Mouse (Mus musculus): ENCODE measurements around the gene Hectd4. TPM values are rescaled to one million over a fixed set of nuclear protein-coding genes. Genes with fewer than 3 reads are reported as not detected.

Hectd4 gene
- total and polyA plus RNA-seq, 2 experiments from 2014 or later = 2.0 to 19.5 TPM

GRCm38 (mm10) chr5:121243676-121244364 lies 23.8 kb downstream of the Hectd4 start:
- Histone ChIP-seq H3K4me2 (ENCODE audit: low read depth, low read length) (no peak overlapping the region), H3K9me3 (replicated peaks; ENCODE audit: control insufficient read depth, low read length) (no peaks in the 10 kb centered on the region), H3K4me1 (ENCODE audit: control insufficient read depth, insufficient read depth) (no peaks in the 10 kb centered on the region; the same call in 1 of the 2 replicates), H3K27me3 (ENCODE audit: control insufficient read depth, insufficient read depth, low read length) (no peaks in the 10 kb centered on the region), H3K27ac (ENCODE audit: low read depth) (no peak overlapping the region), H3K36me3 (replicated peaks; ENCODE audit: control insufficient read depth, insufficient read depth, low read length) (no peaks in the 10 kb centered on the region), H3K9ac (replicated peaks; ENCODE audit: low read depth, low read length) (no peak overlapping the region), H3K4me3 (ENCODE audit: low read depth, low read length) (no peak overlapping the region)
- DNase-seq (ENCODE audit: low spot score) (no peak), ATAC-seq (ENCODE audit: insufficient read depth, low read depth) (no peak)
- 79% methylated on average over 1 of the region's 1 CpGs for WGBS
- TF ChIP-seq CTCF (IDR thresholded peaks at IDR 0.05; ENCODE audit: low read depth) (no peak), EP300 (IDR thresholded peaks at IDR 0.05; ENCODE audit: low read depth) (no peak)

DNA sequence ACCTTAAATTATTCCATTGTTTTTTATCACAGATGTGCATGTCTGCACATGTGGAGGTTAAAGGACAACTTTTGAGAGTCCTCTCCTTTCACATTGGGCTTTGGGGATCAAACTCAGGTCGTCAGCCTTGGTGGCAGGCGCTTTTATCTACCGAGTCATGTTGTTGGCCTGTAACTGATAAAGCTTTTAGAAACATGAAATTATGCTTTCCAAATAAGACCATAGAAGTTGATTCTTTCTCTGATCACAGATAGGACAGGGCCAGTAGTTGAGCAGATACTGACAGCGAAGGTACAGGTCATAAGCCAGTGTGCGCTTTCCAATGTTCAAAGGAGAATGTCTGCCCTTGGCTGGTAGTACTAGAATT lies 24.3 kb downstream of the Hectd4 start:
- Histone ChIP-seq H3K4me2 (ENCODE audit: low read depth, low read length) (no peak overlapping the region), H3K36me3 (replicated peaks; ENCODE audit: control insufficient read depth, insufficient read depth, low read length) (no peaks in the 10 kb centered on the region), H3K4me1 (ENCODE audit: control insufficient read depth, insufficient read depth) (no peaks in the 10 kb centered on the region; the same call in 1 of the 2 replicates), H3K27me3 (ENCODE audit: control insufficient read depth, insufficient read depth, low read length) (no peaks in the 10 kb centered on the region), H3K4me3 (ENCODE audit: low read depth, low read length) (no peak overlapping the region), H3K9ac (replicated peaks; ENCODE audit: low read depth, low read length) (no peak overlapping the region), H3K27ac (ENCODE audit: low read depth) (no peak overlapping the region), H3K9me3 (replicated peaks; ENCODE audit: control insufficient read depth, low read length) (no peaks in the 10 kb centered on the region)
- ATAC-seq (ENCODE audit: insufficient read depth, low read depth) (no peak), DNase-seq (ENCODE audit: low spot score) (no peak)
- TF ChIP-seq EP300 (IDR thresholded peaks at IDR 0.05; ENCODE audit: low read depth) (no peak), CTCF (IDR thresholded peaks at IDR 0.05; ENCODE audit: low read depth) (no peak)
- 73% methylated on average over 5 of the region's 5 CpGs for WGBS

DNA sequence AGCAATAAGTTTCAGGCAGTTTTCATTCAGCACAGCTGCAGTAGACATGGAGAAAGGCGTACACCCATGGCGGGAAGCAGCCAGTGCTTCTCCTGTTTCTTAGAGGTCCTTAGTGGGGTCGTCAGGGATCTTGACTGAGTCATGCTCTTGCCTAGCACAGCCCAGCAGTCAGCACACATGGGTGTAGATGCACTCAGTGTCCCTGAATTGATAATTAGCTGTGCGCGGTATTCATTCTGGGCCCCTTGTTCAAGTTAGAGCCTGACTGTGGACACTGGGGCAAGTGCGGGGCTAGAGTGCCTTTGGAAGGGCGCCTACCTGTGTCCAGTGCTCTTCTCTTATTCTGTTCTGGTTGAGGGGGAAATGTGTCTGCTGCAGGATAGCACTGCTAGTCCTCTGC lies 25.2 kb downstream of the Hectd4 start:
- no peak overlapping the region for H3K4me2 ChIP-seq (ENCODE audit: low read depth, low read length)
- WGBS = 77% methylated on average over 7 of the region's 7 CpGs
- H3K27me3 ChIP-seq (ENCODE audit: control insufficient read depth, insufficient read depth, low read length) = no peaks in the 10 kb centered on the region
- H3K9me3 ChIP-seq (replicated peaks; ENCODE audit: control insufficient read depth, low read length) = no peaks in the 10 kb centered on the region
- no peak overlapping the region for H3K9ac ChIP-seq (replicated peaks; ENCODE audit: low read depth, low read length)
- no peak overlapping the region for H3K27ac ChIP-seq (ENCODE audit: low read depth)
- no peak overlapping the region for H3K4me3 ChIP-seq (ENCODE audit: low read depth, low read length)
- no peak for DNase-seq (ENCODE audit: low spot score)
- ATAC-seq (ENCODE audit: insufficient read depth, low read depth) = no peak
- no peaks in the 10 kb centered on the region; the same call in 1 of the 2 replicates for H3K4me1 ChIP-seq (ENCODE audit: control insufficient read depth, insufficient read depth)
- no peaks in the 10 kb centered on the region for H3K36me3 ChIP-seq (replicated peaks; ENCODE audit: control insufficient read depth, insufficient read depth, low read length)
- TF ChIP-seq EP300 (IDR thresholded peaks at IDR 0.05; ENCODE audit: low read depth) = no peak
- TF ChIP-seq CTCF (IDR thresholded peaks at IDR 0.05; ENCODE audit: low read depth) = no peak

- Histone ChIP-seq H3K4me1 (ENCODE audit: control insufficient read depth, insufficient read depth) (no peaks in the 10 kb centered on the region), H3K9me3 (replicated peaks; ENCODE audit: control insufficient read depth, low read length) (no peaks in the 10 kb centered on the region), H3K4me3 (ENCODE audit: low read depth, low read length) (no peak overlapping the region), H3K27me3 (ENCODE audit: control insufficient read depth, insufficient read depth, low read length) (no peaks in the 10 kb centered on the region), H3K36me3 (replicated peaks; ENCODE audit: control insufficient read depth, insufficient read depth, low read length) (peaks cover 3% of the 10 kb centered on the region), H3K9ac (replicated peaks; ENCODE audit: low read depth, low read length) (no peak overlapping the region), H3K27ac (ENCODE audit: low read depth) (no peak overlapping the region), H3K4me2 (ENCODE audit: low read depth, low read length) (no peak overlapping the region)
- ATAC-seq (ENCODE audit: insufficient read depth, low read depth) (no peak), DNase-seq (ENCODE audit: low spot score) (no peak)
- TF ChIP-seq EP300 (IDR thresholded peaks at IDR 0.05; ENCODE audit: low read depth) = no peak
- TF ChIP-seq CTCF (IDR thresholded peaks at IDR 0.05; ENCODE audit: low read depth) = no peak
- 55% methylated on average over 3 of the region's 3 CpGs for WGBS
Measured at GRCm38 (mm10) chr5:121248766-121249394, 28.9 kb downstream of the Hectd4 start.

DNA sequence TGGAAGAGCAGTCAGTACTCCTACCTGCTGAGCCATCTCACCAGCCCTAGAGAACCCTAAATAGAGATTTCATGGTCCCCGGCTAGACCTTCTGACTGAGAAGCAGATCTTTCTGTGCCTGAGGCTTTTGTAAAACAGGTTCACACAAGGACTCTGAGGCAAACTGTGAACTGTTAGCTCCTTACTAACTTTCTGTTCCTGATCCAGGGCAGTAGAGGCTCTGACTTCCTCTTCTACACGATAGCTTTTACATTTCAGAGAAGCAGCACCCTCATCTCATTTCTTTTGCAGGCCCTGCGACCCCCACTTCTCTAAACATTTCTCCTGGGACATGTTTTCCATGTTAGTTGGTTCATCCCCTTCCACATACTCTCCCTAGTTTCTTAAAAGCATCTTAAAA lies 29.7 kb downstream of the Hectd4 start:
- H3K27me3 ChIP-seq (ENCODE audit: control insufficient read depth, insufficient read depth, low read length) = no peaks in the 10 kb centered on the region
- ATAC-seq (ENCODE audit: insufficient read depth, low read depth) = no peak
- WGBS = 83% methylated on average over 3 of the region's 3 CpGs
- H3K27ac ChIP-seq (ENCODE audit: low read depth) = no peak overlapping the region
- no peak for DNase-seq (ENCODE audit: low spot score)
- no peak overlapping the region for H3K9ac ChIP-seq (replicated peaks; ENCODE audit: low read depth, low read length)
- H3K9me3 ChIP-seq (replicated peaks; ENCODE audit: control insufficient read depth, low read length) = no peaks in the 10 kb centered on the region
- H3K4me2 ChIP-seq (ENCODE audit: low read depth, low read length) = no peak overlapping the region
- TF ChIP-seq EP300 (IDR thresholded peaks at IDR 0.05; ENCODE audit: low read depth) (no peak), CTCF (IDR thresholded peaks at IDR 0.05; ENCODE audit: low read depth) (no peak)
- peaks cover 9% of the 10 kb centered on the region for H3K36me3 ChIP-seq (replicated peaks; ENCODE audit: control insufficient read depth, insufficient read depth, low read length)
- H3K4me3 ChIP-seq (ENCODE audit: low read depth, low read length) = no peak overlapping the region
- H3K4me1 ChIP-seq (ENCODE audit: control insufficient read depth, insufficient read depth) = no peaks in the 10 kb centered on the region
